Comparison of ENCODE assay signal across 10 mouse cellular contexts in the genomic region with DNA sequence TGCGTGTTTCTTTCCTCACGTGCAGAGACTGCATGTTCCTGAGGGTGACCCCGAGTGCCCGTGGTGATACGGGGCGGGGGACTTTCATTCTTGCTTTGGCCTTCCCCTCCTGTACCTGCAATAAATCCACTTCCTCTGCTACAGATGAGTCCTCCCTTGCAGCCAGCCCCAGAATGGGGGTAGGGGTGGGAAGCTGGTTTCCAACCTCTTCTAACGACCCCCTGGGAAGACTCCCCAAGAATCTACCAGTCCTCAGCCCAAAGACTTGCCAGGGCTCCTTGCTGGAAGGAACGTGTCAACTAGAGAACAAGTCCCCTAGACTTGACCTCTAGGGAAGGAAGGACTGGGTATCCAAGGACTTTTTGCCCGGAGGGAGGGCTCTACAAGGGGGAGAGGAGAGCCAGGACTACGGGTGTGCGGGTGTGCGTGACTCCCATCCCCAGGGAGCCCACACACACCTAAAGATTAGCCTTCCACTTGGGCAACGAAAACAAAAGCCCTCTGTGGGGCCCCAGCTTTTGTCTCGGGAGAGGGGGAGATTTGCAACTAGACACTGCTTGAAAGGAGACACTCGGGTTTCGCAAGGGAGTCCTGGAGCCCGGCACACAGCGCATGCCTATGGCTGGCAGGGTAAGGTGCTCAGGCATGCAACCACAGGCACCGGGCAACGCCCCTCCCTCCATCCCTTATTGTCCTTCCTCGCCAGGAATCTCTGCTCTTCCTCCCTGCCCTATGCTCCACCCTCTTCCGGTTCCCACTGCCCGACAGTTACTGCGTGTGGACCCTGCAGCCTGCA. TPM values are rescaled to one million over a fixed set of nuclear protein-coding genes. Genes with fewer than 3 reads are reported as not detected.
DNase-seq lines count a peak whose midpoint lies in the region; ATAC-seq and TF ChIP-seq lines count a peak whose summit lies in the region.
"Had no signal": no experiment of that assay in that cellular context is flagged by ENCODE, and none has a peak within 500 bp of the region (broad histone marks: within the 10 kb centered on the region; RNA-seq: fewer than 3 reads in every experiment).

No protein-coding gene starts in this region.

- TF ChIP-seq POLR2A in heart, adult 2 months (IDR thresholded peaks at IDR 0.05; ENCODE audit: insufficient read depth, low read depth, low read length): no peak

- intact Hi-C loops in heart, adult 2 months (cut with DNase I): no loop called here

- H3K36me3 ChIP-seq in heart, adult 2 months (ENCODE audit: control insufficient read depth, insufficient read depth, low read length): no peaks in the 10 kb centered on the region
- no peaks in the 10 kb centered on the region for H3K36me3 ChIP-seq in embryonic facial prominence, embryonic 14.5 days (ENCODE audit: control insufficient read depth, insufficient read depth, low read length)
- no peaks in the 10 kb centered on the region for H3K36me3 ChIP-seq in megakaryocyte, embryonic 14.5 days (replicated peaks; ENCODE audit: low read length)

- ATAC-seq in embryonic facial prominence, embryonic 14.5 days (ENCODE audit: low read depth): peak; percentile 91

- DNase-seq in heart, adult 2 months: peak; percentile 20 to 28
- DNase-seq in heart, adult 8-10 months (ENCODE audit: low spot score): no peak
- peak; percentile 84 for DNase-seq in embryonic facial prominence, embryonic 14.5 days (ENCODE audit: low spot score)
- DNase-seq in kidney, postnatal 25 days: peak; percentile 21 to 54
- no peak for DNase-seq in B cell, adult 2 months
- DNase-seq in layer of hippocampus, adult 9-11 months: no peak
- no peak for DNase-seq in yolk sac, embryonic 10.5 days (ENCODE audit: low spot score)

- TF ChIP-seq CTCF in heart, adult 2 months (IDR thresholded peaks at IDR 0.05): no peak

- H3K79me2 ChIP-seq in heart, adult 2 months (replicated peaks; ENCODE audit: control insufficient read depth, insufficient read depth, low read length): no peaks in the 10 kb centered on the region

- H3K4me1 ChIP-seq in heart, adult 2 months (ENCODE audit: control insufficient read depth, insufficient read depth, low read length): peaks cover 1% of the 10 kb centered on the region; the same call in 1 of the 2 replicates
- H3K4me1 ChIP-seq in embryonic facial prominence, embryonic 14.5 days (ENCODE audit: control insufficient read depth, insufficient read depth, low read length): peaks cover 12% of the 10 kb centered on the region
- H3K4me1 ChIP-seq in megakaryocyte, embryonic 14.5 days: peaks cover 17% of the 10 kb centered on the region

- H3K27ac ChIP-seq in heart, adult 2 months: no peak overlapping the region
- no peak overlapping the region for H3K27ac ChIP-seq in embryonic facial prominence, embryonic 14.5 days (replicated peaks; ENCODE audit: low read depth, low read length)

- H3K4me3 ChIP-seq in heart, adult 2 months: no peak overlapping the region
- H3K4me3 ChIP-seq in embryonic facial prominence, embryonic 14.5 days (ENCODE audit: low read depth, low read length): peak overlapping the region; percentile 31
- H3K4me3 ChIP-seq in megakaryocyte, embryonic 14.5 days (replicated peaks): peak overlapping the region; percentile 69

- H3K27me3 ChIP-seq in heart, adult 2 months (ENCODE audit: control insufficient read depth, insufficient read depth, low read length): peaks cover 6% of the 10 kb centered on the region; the same call in 1 of the 2 replicates
- H3K27me3 ChIP-seq in embryonic facial prominence, embryonic 14.5 days (replicated peaks; ENCODE audit: control insufficient read depth, insufficient read depth, low read length): peaks cover 95% of the 10 kb centered on the region
- peaks cover 96% of the 10 kb centered on the region for H3K27me3 ChIP-seq in megakaryocyte, embryonic 14.5 days (replicated peaks)

- no peak overlapping the region for H3K9ac ChIP-seq in heart, adult 2 months (ENCODE audit: low read depth, low read length)
- H3K9ac ChIP-seq in embryonic facial prominence, embryonic 14.5 days (ENCODE audit: low read depth, low read length): no peak overlapping the region; the same call in 1 of the 2 replicates

- no peaks in the 10 kb centered on the region for H3K9me3 ChIP-seq in embryonic facial prominence, embryonic 14.5 days (ENCODE audit: control insufficient read depth, low read length)
- H3K9me3 ChIP-seq in megakaryocyte, embryonic 14.5 days: no peaks in the 10 kb centered on the region

- no peak for TF ChIP-seq EP300 in heart, adult 2 months (IDR thresholded peaks at IDR 0.05; ENCODE audit: insufficient read depth, low read depth, low read length)

- WGBS in heart, adult 2 months: 8% methylated on average over 24 of the region's 24 CpGs
- 3% methylated on average over 24 of the region's 24 CpGs for WGBS in embryonic facial prominence, embryonic 14.5 days

- H3K4me2 ChIP-seq in embryonic facial prominence, embryonic 14.5 days (ENCODE audit: low read depth, low read length): peak overlapping the region; percentile 53

RNA-seq across cellular contexts. Expression of a gene that starts 5.8 kb away (rescaled TPM):
- total RNA-seq in heart, adult 2 months (2021): under 1 TPM in 1 of 2 experiments, not detected in 1; 0.34 TPM
- polyA plus RNA-seq in heart, adult 2 months (2012; rRNA removed): 0.23 and 0.26 TPM in 2 replicates
- total RNA-seq in heart, adult 8-10 months (2022): not detected
- polyA plus RNA-seq in embryonic facial prominence, embryonic 14.5 days (2014; fragmentation: Nextera tagmentation; extraction: Ambion mirVana): 0.11 TPM in 1 of 2 replicates, not detected in the other
- polyA plus RNA-seq in megakaryocyte, embryonic 14.5 days (2012; ENCODE audit: insufficient read depth, low replicate concordance): not detected in 2 replicates
- total RNA-seq: MEL had no signal
- polyA plus RNA-seq: large intestine, adult 2 months had no signal

RNA-seq across cellular contexts. Expression of a gene that starts 6.0 kb away (rescaled TPM):
- under 1 TPM in 1 of 2 experiments, not detected in 1; 0.42 TPM for total RNA-seq in heart, adult 2 months (2021)
- polyA plus RNA-seq in heart, adult 2 months (2012; rRNA removed): 0.91 and 7.2 TPM in 2 replicates
- total RNA-seq in heart, adult 8-10 months (2022): under 1 TPM in 3 of 4 experiments, not detected in 1; 0.26 to 0.57 (median 0.37) TPM
- polyA plus RNA-seq in embryonic facial prominence, embryonic 14.5 days (2014; fragmentation: Nextera tagmentation; extraction: Ambion mirVana): 1.8 and 2.9 TPM in 2 replicates
- polyA plus RNA-seq in megakaryocyte, embryonic 14.5 days (2012; ENCODE audit: insufficient read depth, low replicate concordance): not detected in 2 replicates
- total RNA-seq: MEL had no signal

RNA-seq across cellular contexts. Expression of a gene that starts 16.6 kb away (rescaled TPM):
- total RNA-seq in heart, adult 2 months (2021): under 1 TPM; 0.18 to 0.27 TPM
- 0.08 and 0.18 TPM in 2 replicates for polyA plus RNA-seq in heart, adult 2 months (2012; rRNA removed)
- under 1 TPM in 2 of 4 experiments, not detected in 2; 0.17 to 0.41 TPM for total RNA-seq in heart, adult 8-10 months (2022)
- not detected in 2 replicates for polyA plus RNA-seq in embryonic facial prominence, embryonic 14.5 days (2014; fragmentation: Nextera tagmentation; extraction: Ambion mirVana)
- not detected in 2 replicates for polyA plus RNA-seq in megakaryocyte, embryonic 14.5 days (2012; ENCODE audit: insufficient read depth, low replicate concordance)
- total RNA-seq: MEL had no signal
- polyA plus RNA-seq: large intestine, adult 2 months had no signal

RNA-seq across cellular contexts. Expression of a gene that starts 56.6 kb away (rescaled TPM):
- total RNA-seq in heart, adult 2 months (2021): under 1 TPM; 0.07 to 0.39 TPM
- polyA plus RNA-seq in heart, adult 2 months (2012; rRNA removed): 0.26 and 0.53 TPM in 2 replicates
- under 1 TPM in 3 of 4 experiments, not detected in 1; 0.13 to 0.25 (median 0.14) TPM for total RNA-seq in heart, adult 8-10 months (2022)
- polyA plus RNA-seq in embryonic facial prominence, embryonic 14.5 days (2014; fragmentation: Nextera tagmentation; extraction: Ambion mirVana): 1.1 and 1.5 TPM in 2 replicates
- 0.14 TPM in 1 of 2 replicates, not detected in the other for polyA plus RNA-seq in megakaryocyte, embryonic 14.5 days (2012; ENCODE audit: insufficient read depth, low replicate concordance)

Comparison
In these comparisons a context has a peak if more than half of its experiments do, and no peak if none do; other contexts are left out.
1. DNase-seq: peak in heart, adult 2 months (2 of 2), embryonic facial prominence, embryonic 14.5 days (single experiment) and kidney, postnatal 25 days (2 of 2); none in heart, adult 8-10 months (single experiment), B cell, adult 2 months (0 of 2), layer of hippocampus, adult 9-11 months (single experiment) and yolk sac, embryonic 10.5 days (single experiment).